Comparison of ENCODE assay signal across 9 mouse cellular contexts in the genomic region with DNA sequence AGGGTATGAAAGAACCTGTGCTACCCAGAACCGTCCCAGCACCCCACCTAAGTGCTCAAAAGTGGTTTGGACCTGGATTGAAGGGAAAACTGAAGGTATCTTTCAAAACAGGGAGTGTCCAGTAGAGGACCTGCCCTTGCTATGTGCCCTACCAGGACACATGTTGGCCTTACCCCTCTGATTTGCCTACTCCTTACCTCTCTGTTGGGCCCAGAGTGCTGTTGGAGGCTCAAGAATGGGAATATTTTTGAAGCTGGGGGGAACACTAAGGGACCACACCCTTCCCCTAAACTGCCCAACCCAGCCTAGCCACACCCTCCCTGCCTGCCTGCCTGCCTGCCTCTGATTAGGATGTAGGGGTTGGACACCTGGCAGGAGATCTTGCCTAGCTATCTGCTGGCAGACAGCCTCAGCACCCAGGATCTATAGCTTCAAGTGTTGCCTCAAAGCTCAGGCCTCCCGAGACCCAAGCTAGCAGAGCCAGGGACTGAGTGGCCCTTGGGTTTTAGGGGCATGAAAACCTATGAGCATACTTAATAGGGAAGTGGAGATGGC. TPM values are rescaled to one million over a fixed set of nuclear protein-coding genes. Genes with fewer than 3 reads are reported as not detected.
DNase-seq lines count a peak whose midpoint lies in the region; ATAC-seq and TF ChIP-seq lines count a peak whose summit lies in the region.
"Had no signal": no experiment of that assay in that cellular context is flagged by ENCODE, and none has a peak within 500 bp of the region (broad histone marks: within the 10 kb centered on the region; RNA-seq: fewer than 3 reads in every experiment).

No protein-coding gene starts in this region.

- no peak; the same call in 1 of the 2 replicates for ATAC-seq in limb, embryonic 11.5 days (ENCODE audit: insufficient number of reproducible peaks, low FRiP score, low TSS enrichment, low read depth)

- no peaks in the 10 kb centered on the region for H3K36me3 ChIP-seq in kidney, adult 2 months (ENCODE audit: control insufficient read depth, insufficient read depth, low read length)
- H3K36me3 ChIP-seq in limb, embryonic 11.5 days (ENCODE audit: control insufficient read depth, insufficient read depth, low read length): peaks cover 3% of the 10 kb centered on the region; the same call in 1 of the 2 replicates

- peak overlapping the region; percentile 94; the same call in 1 of the 2 replicates for H3K27ac ChIP-seq in kidney, adult 2 months (ENCODE audit: insufficient read depth, low read depth, low read length)
- H3K27ac ChIP-seq in limb, embryonic 11.5 days (replicated peaks; ENCODE audit: low read depth, low read length): no peak overlapping the region

- TF ChIP-seq CTCF in kidney, adult 2 months (conservative IDR thresholded peaks at IDR 0.05; ENCODE audit: insufficient read depth, insufficient read length, low read depth, low read length): no peak

- no peak overlapping the region for H3K9ac ChIP-seq in limb, embryonic 11.5 days (ENCODE audit: low read length)

- peaks cover 12% of the 10 kb centered on the region; the same call in 1 of the 2 replicates for H3K4me1 ChIP-seq in kidney, adult 2 months (ENCODE audit: control insufficient read depth, insufficient read depth, low read length)
- peaks cover 11% of the 10 kb centered on the region for H3K4me1 ChIP-seq in limb, embryonic 11.5 days (ENCODE audit: control insufficient read depth, insufficient read depth, low read length)

- 80% methylated on average over 2 of the region's 2 CpGs for WGBS in kidney, adult 2 months
- 85% methylated on average over 2 of the region's 2 CpGs for WGBS in limb, embryonic 11.5 days

- no peaks in the 10 kb centered on the region for H3K9me3 ChIP-seq in limb, embryonic 11.5 days (ENCODE audit: control insufficient read depth, low read length)

- H3K4me3 ChIP-seq in kidney, adult 2 months (ENCODE audit: insufficient read depth, low read depth, low read length): no peak overlapping the region
- no peak overlapping the region; the same call in 1 of the 2 replicates for H3K4me3 ChIP-seq in limb, embryonic 11.5 days (ENCODE audit: low read depth, low read length)

- no peak for TF ChIP-seq POLR2A in kidney, adult 2 months (IDR thresholded peaks at IDR 0.05; ENCODE audit: low read depth, low read length)

- H3K27me3 ChIP-seq in kidney, adult 2 months (replicated peaks; ENCODE audit: control insufficient read depth, insufficient read depth, low read length): no peaks in the 10 kb centered on the region
- H3K27me3 ChIP-seq in limb, embryonic 11.5 days (ENCODE audit: control insufficient read depth, insufficient read depth, low read length): no peaks in the 10 kb centered on the region

- no peak for DNase-seq in kidney, adult 2 months
- DNase-seq in kidney, postnatal 25 days: no peak
- DNase-seq in c-Kit-positive CD71-positive TER-119-positive erythroid progenitor cells, embryonic 14.5 days (ENCODE audit: low spot score): peak; percentile 91
- no peak for DNase-seq in limb, embryonic 11.5 days (ENCODE audit: low spot score)
- peak; percentile 76 to 91 for DNase-seq in spleen, postnatal 10 days (ENCODE audit: low spot score in 2 of 2)
- DNase-seq in testis, postnatal 10 days (ENCODE audit: low spot score): no peak
- DNase-seq in thymus, postnatal 10 days (ENCODE audit: low spot score in 2 of 2): no peak
- DNase-seq in cerebellum, adult 18-20 months: no peak
- DNase-seq: thymus, adult 18-20 months had no signal

- H3K4me2 ChIP-seq in limb, embryonic 11.5 days (ENCODE audit: low read depth, severe bottlenecking): peak overlapping the region; percentile 69; the same call in 1 of the 2 replicates

RNA-seq across cellular contexts. Expression of a gene that starts 2.1 kb away (rescaled TPM):
- polyA plus RNA-seq in kidney, adult 2 months (2012; rRNA removed): 236 and 270 TPM in 2 replicates
- polyA plus RNA-seq in limb, embryonic 11.5 days (2014; fragmentation: Nextera tagmentation; extraction: Ambion mirVana): 50.9 and 52.8 TPM in 2 replicates

RNA-seq across cellular contexts. Expression of a gene that starts 2.1 kb away (rescaled TPM):
- 16.0 and 21.0 TPM in 2 replicates for polyA plus RNA-seq in kidney, adult 2 months (2012; rRNA removed)
- polyA plus RNA-seq in limb, embryonic 11.5 days (2014; fragmentation: Nextera tagmentation; extraction: Ambion mirVana): 0.27 TPM in 1 of 2 replicates, not detected in the other

RNA-seq across cellular contexts. Expression of a gene that starts 9.7 kb away (rescaled TPM):
- 7.2 and 8.3 TPM in 2 replicates for polyA plus RNA-seq in kidney, adult 2 months (2012; rRNA removed)
- polyA plus RNA-seq in limb, embryonic 11.5 days (2014; fragmentation: Nextera tagmentation; extraction: Ambion mirVana): 0.18 and 0.33 TPM in 2 replicates

RNA-seq across cellular contexts. Expression of a gene that starts 23.1 kb away (rescaled TPM):
- polyA plus RNA-seq in kidney, adult 2 months (2012; rRNA removed): 31.3 and 34.8 TPM in 2 replicates
- 19.2 and 19.7 TPM in 2 replicates for polyA plus RNA-seq in limb, embryonic 11.5 days (2014; fragmentation: Nextera tagmentation; extraction: Ambion mirVana)

RNA-seq across cellular contexts. Expression of a gene that starts 42.9 kb away (rescaled TPM):
- 24.0 and 31.6 TPM in 2 replicates for polyA plus RNA-seq in kidney, adult 2 months (2012; rRNA removed)
- polyA plus RNA-seq in limb, embryonic 11.5 days (2014; fragmentation: Nextera tagmentation; extraction: Ambion mirVana): 23.8 and 25.7 TPM in 2 replicates

Comparison
In these comparisons a context has a peak if more than half of its experiments do, and no peak if none do; other contexts are left out.
1. DNase-seq: peak in c-Kit-positive CD71-positive TER-119-positive erythroid progenitor cells, embryonic 14.5 days (single experiment) and spleen, postnatal 10 days (2 of 2); none in kidney, adult 2 months (single experiment), kidney, postnatal 25 days (0 of 2), limb, embryonic 11.5 days (single experiment), testis, postnatal 10 days (single experiment), thymus, postnatal 10 days (0 of 2) and cerebellum, adult 18-20 months (0 of 2).
2. RNA of a gene that starts 2.1 kb away (polyA plus RNA-seq): 16.0 to 21.0 TPM in kidney, adult 2 months; 0.27 TPM in limb, embryonic 11.5 days; every median in the first group is over 10 times any median in the second.